Mouse (Mus musculus): Measurements from ENCODE around the gene Dhx16.

- TF ChIP-seq CTCF (IDR thresholded peaks at IDR 0.05; ENCODE audit: low read depth) (no peak), EP300 (optimal IDR thresholded peaks at IDR 0.05) (no peak)
Observed at GRCm38 (mm10) chr17:35874721-35875120, 4.9 kb upstream of the Dhx16 start.
